Mouse (Mus musculus): ENCODE measurements around the gene Fam3b.

The Fam3b gene

DNA sequence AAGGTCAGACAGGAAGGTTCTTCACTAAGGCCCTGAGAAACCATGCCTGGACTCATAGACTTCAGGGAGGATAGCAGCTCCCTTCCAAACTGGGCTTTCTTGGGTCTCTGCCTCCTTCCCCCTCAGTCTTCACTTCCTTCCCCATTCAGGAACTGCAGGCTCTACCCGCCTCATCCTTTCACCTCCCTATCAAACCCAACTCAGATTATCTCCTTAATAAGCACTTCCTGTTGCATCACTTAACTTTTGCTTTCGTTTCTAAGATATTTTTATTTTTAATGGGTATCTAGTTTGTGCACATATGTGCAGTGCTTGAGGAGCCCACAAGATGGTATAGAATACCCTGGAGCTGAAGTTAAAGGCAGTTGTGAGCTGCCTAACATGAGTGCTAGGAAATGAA lies 36.0 kb downstream of the Fam3b start:
- DNase-seq: no peak

DNA sequence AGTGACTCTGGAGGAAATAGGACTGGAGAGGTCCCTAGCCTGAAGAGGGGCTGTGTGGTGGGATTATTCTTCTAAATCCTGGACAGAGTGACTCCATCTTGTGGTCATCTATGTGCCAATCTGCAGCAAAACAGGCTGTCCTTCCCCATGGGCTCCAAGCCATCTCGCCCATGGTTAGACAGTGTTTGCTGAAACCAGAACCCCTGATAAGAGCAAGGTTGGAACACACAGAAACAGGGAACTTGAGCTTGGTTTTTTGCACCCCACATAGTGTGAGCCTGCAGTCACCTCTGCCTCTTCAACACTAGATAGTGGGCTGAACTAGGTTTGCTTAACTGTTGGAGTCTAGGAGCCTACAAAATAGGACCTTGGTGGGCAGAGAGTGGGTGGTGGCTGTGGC lies 38.1 kb downstream of the Fam3b start:
- no peak for DNase-seq

GRCm38 (mm10) chr16:97475581-97475980 lies 39.0 kb downstream of the Fam3b start:
- no peak for DNase-seq

GRCm38 (mm10) chr16:97474671-97475070 lies 39.9 kb downstream of the Fam3b start:
- DNase-seq: no peak

- no peak for DNase-seq
Measured at GRCm38 (mm10) chr16:97467993-97468791, 46.4 kb downstream of the Fam3b start.

- DNase-seq: no peak
Measured at GRCm38 (mm10) chr16:97467472-97467871, 47.1 kb downstream of the Fam3b start.

GRCm38 (mm10) chr16:97466182-97466957 lies 48.2 kb downstream of the Fam3b start:
- DNase-seq: no peak

- no peak for DNase-seq
Measured at GRCm38 (mm10) chr16:97462481-97463181, 52.0 kb downstream of the Fam3b start, which contains the start of gene Mx1. Mx1 (minus strand) TSS chr16:97462907.

DNA sequence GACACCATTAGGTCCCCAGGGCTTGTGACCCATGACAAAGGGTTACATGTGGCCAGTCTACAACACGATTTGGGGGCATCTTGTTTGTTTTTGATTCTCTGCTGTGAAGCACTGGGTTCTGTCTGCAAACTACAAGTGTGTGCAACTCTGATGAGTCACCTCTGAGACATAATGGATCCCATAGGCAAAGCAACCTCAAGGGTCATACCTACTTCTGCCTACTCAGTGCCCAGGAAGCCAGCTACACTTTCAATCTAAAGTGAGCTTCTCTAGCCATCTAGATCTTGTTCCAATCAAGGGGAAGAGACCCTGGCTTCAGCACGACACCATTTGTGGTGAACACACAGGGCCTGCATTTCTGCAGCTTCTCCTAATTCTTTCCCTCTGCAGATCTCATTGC lies 53.3 kb downstream of the Fam3b start:
- no peak for DNase-seq

GRCm38 (mm10) chr16:97459831-97460230 lies 54.8 kb downstream of the Fam3b start:
- no peak for DNase-seq

GRCm38 (mm10) chr16:97447386-97447785 lies 67.2 kb downstream of the Fam3b start:
- DNase-seq: no peak

GRCm38 (mm10) chr16:97443670-97444263 lies 70.8 kb downstream of the Fam3b start:
- DNase-seq: no peak

DNA sequence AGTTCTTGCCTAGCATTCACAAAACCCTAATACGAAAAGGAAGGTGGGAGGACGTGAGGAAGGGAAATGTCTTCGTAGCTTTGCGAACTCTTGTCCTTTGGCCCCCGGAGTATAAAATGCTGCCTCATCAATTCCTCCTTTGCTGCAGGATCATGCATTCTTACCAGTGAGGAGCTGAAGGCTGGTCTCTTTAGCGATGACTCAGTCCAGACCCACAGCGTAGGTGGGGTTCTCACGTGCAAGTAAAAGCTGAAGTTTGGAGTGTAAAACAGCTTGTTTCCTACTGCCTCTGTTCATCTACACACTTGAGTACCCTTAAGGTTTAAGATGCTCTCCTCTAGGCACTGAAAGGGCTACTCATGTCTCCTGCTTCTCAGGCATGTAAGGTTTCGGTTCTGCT lies 72.6 kb downstream of the Fam3b start:
- no peak for DNase-seq

DNA sequence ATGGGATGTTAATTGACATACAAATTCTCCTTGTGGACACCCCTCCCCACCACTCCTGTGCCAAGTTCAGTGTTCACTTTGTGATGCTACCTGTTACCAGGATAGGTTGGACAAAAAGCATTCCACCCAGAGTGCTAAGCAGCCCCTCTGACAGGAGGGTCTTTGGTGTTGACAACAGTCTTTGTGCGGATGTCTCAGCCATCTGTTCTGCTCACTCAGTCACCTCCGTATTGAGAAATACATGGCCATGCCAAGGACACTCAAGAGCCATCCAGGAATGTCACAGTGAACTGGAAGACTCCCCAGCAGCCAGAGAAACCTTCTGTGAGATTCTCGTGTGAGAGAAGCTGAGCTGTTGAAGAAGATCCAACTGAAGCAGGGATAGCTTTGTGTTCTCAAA lies 76.4 kb downstream of the Fam3b start:
- DNase-seq: no peak

- DNase-seq: no peak
Measured at GRCm38 (mm10) chr16:97437448-97438056, 77.1 kb downstream of the Fam3b start.

GRCm38 (mm10) chr16:97434206-97434605 lies 80.4 kb downstream of the Fam3b start:
- DNase-seq: no peak

GRCm38 (mm10) chr16:97431328-97431727 lies 83.3 kb downstream of the Fam3b start:
- peak; percentile 38 for DNase-seq

DNA sequence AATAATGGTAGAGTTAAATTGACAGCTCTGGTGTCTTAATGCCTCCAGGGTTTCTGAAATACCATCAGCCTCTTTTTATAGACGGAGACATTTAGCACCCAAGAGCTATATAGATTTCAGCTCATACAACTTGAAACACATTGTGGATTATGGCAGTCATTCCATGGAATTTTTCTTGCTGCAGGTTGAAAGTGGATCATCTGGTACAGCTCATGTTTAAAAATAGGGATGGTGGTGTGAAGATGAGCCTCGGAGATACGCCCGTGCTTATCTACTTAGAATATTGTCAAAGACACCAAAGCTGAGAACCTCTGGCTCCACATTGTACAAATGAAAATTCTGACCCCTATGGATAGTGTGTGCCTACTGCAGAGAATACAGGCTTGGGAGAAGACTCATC lies 84.5 kb downstream of the Fam3b start:
- DNase-seq: no peak

DNA sequence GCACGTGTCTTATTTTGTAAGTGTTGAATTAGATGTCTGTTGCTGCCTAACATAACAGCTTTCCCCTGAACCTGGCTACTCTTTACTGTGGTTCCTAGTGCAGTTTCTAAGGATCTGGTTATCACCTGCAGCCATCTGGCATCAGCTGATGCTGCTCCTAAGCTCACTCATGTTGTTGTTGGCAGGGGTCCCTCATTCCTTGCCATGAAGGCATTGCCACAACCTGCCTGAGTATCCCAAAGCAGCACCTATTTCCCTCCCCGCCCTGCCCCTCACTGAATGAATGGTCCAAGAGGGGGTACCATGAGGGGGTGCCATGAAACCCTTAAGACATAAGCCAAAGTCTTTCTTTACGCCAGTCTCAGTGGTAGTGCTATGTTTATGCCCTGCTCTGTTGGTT lies 86.6 kb downstream of the Fam3b start:
- no peak for DNase-seq

DNA sequence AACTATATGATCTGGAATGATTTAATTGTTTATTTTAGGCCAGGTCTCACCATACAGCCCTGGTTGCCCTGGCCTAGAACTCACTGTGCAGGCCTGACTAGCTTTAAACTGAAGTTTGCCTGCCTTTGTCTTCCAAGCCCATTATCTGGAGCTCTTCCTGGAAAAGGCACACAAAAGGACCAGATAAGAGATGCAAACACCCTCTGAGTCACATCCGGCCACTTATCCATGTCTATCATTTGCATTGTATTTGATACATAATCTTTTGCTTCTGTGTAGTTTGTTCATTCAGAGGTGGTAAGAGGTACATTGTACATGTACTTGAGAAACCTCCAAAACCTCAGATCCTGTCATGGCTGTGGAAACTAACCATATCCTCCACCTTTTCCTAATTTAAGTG lies 91.0 kb downstream of the Fam3b start:
- no peak for DNase-seq

GRCm38 (mm10) chr16:97421671-97422070 lies 92.9 kb downstream of the Fam3b start:
- DNase-seq: no peak

All from right cerebral cortex, postnatal 14 days (tissue).